Comparison of ENCODE assay signal across 9 mouse cellular contexts in genomic region chr9:37614316-37614715, GRCm38 (mm10). TPM values are rescaled to one million over a fixed set of nuclear protein-coding genes. Genes with fewer than 3 reads are reported as not detected.
A peak's percentile ranks its signal among the peaks of the same experiment; 100 is the strongest.
DNase-seq lines count a peak whose midpoint lies in the region; ATAC-seq and TF ChIP-seq lines count a peak whose summit lies in the region.
"Had no signal": no experiment of that assay in that cellular context is flagged by ENCODE, and none has a peak within 500 bp of the region (broad histone marks: within the 10 kb centered on the region; RNA-seq: fewer than 3 reads in every experiment).

No protein-coding gene starts in this region.

- DNase-seq in left cerebral cortex, adult 2 months (ENCODE audit: extremely low spot score in 1 of 2, low spot score in 2 of 2), result no peak
- DNase-seq in left cerebral cortex, postnatal 10 days (ENCODE audit: extremely low spot score in 1 of 2, low spot score in 2 of 2), result no peak
- DNase-seq in embryonic facial prominence, embryonic 14.5 days (ENCODE audit: low spot score), result no peak
- DNase-seq in limb, embryonic 10.5 days (ENCODE audit: low spot score), result no peak
- no peak for DNase-seq in urinary bladder, postnatal 10 days (ENCODE audit: low spot score)
- DNase-seq in kidney, adult 8-10 months, result no peak

- peak overlapping the region; percentile 95 for H3K27ac ChIP-seq in left cerebral cortex, adult 2 months
- H3K27ac ChIP-seq in embryonic facial prominence, embryonic 14.5 days (replicated peaks; ENCODE audit: low read depth, low read length), result no peak overlapping the region
- H3K27ac ChIP-seq in limb, embryonic 10.5 days, result no peak overlapping the region
- no peak overlapping the region for H3K27ac ChIP-seq in neural tube, embryonic 14.5 days (ENCODE audit: low read depth, low read length)

- intact Hi-C loops in left cerebral cortex, adult 2 months (cut with DNase I), result loop anchor here (2.0 kb wide), 1 partner anchor 46 kb away; no protein-coding TSS in a partner anchor
- intact Hi-C loops in left cerebral cortex, postnatal 10 days (cut with DNase I), result loop anchor here (5.0 to 10.0 kb wide), 2 partner anchors 47 to 180 kb away; partner anchors contain the start of gene Robo3

- ATAC-seq in embryonic facial prominence, embryonic 14.5 days (ENCODE audit: low read depth), result no peak
- ATAC-seq in neural tube, embryonic 14.5 days (ENCODE audit: low read depth), result peak; percentile 25; the same call in 1 of the 2 replicates
- no peak for ATAC-seq in megakaryocyte-erythroid progenitor cell, adult 5-6 weeks (replicated peaks; ENCODE audit: low FRiP score, low TSS enrichment, poor library complexity, severe bottlenecking)

- H3K4me3 ChIP-seq in left cerebral cortex, adult 2 months, result peak overlapping the region; percentile 60
- H3K4me3 ChIP-seq in embryonic facial prominence, embryonic 14.5 days (ENCODE audit: low read depth, low read length), result peak overlapping the region; percentile 58
- peak overlapping the region; percentile 76; the same call in 1 of the 2 replicates for H3K4me3 ChIP-seq in limb, embryonic 10.5 days
- H3K4me3 ChIP-seq in neural tube, embryonic 14.5 days (ENCODE audit: low read depth, low read length), result peak overlapping the region; percentile 54; the same call in 1 of the 2 replicates

- no peaks in the 10 kb centered on the region for H3K9me3 ChIP-seq in embryonic facial prominence, embryonic 14.5 days (ENCODE audit: control insufficient read depth, low read length)
- no peaks in the 10 kb centered on the region for H3K9me3 ChIP-seq in limb, embryonic 10.5 days (replicated peaks)
- H3K9me3 ChIP-seq in neural tube, embryonic 14.5 days (ENCODE audit: control insufficient read depth, low read length), result no peaks in the 10 kb centered on the region

- H3K9ac ChIP-seq in embryonic facial prominence, embryonic 14.5 days (ENCODE audit: low read depth, low read length), result no peak overlapping the region; the same call in 1 of the 2 replicates
- no peak overlapping the region; the same call in 1 of the 2 replicates for H3K9ac ChIP-seq in neural tube, embryonic 14.5 days (replicated peaks; ENCODE audit: low read depth, low read length)

- H3K36me3 ChIP-seq in embryonic facial prominence, embryonic 14.5 days (ENCODE audit: control insufficient read depth, insufficient read depth, low read length), result no peaks in the 10 kb centered on the region
- no peaks in the 10 kb centered on the region for H3K36me3 ChIP-seq in limb, embryonic 10.5 days
- H3K36me3 ChIP-seq in neural tube, embryonic 14.5 days (ENCODE audit: control insufficient read depth, insufficient read depth, low read length), result no peaks in the 10 kb centered on the region

- TF ChIP-seq CTCF in left cerebral cortex, adult 2 months (IDR thresholded peaks at IDR 0.05), result no peak

- H3K4me1 ChIP-seq in embryonic facial prominence, embryonic 14.5 days (ENCODE audit: control insufficient read depth, insufficient read depth, low read length), result peaks cover 3% of the 10 kb centered on the region
- peaks cover 6% of the 10 kb centered on the region; the same call in 1 of the 2 replicates for H3K4me1 ChIP-seq in limb, embryonic 10.5 days
- peaks cover 3% of the 10 kb centered on the region; the same call in 1 of the 2 replicates for H3K4me1 ChIP-seq in neural tube, embryonic 14.5 days (ENCODE audit: control insufficient read depth, insufficient read depth, low read length)

- peak overlapping the region; percentile 56 for H3K4me2 ChIP-seq in embryonic facial prominence, embryonic 14.5 days (ENCODE audit: low read depth, low read length)
- H3K4me2 ChIP-seq in neural tube, embryonic 14.5 days (ENCODE audit: low read depth, low read length), result peak overlapping the region; percentile 53

- no peaks in the 10 kb centered on the region for H3K27me3 ChIP-seq in embryonic facial prominence, embryonic 14.5 days (replicated peaks; ENCODE audit: control insufficient read depth, insufficient read depth, low read length)
- H3K27me3 ChIP-seq in limb, embryonic 10.5 days (ENCODE audit: low read depth, poor library complexity, severe bottlenecking), result peaks cover 11% of the 10 kb centered on the region; the same call in 1 of the 2 replicates
- no peaks in the 10 kb centered on the region for H3K27me3 ChIP-seq in neural tube, embryonic 14.5 days (ENCODE audit: control insufficient read depth, insufficient read depth, low read length)

RNA-seq across cellular contexts. Expression of gene Spa17, which starts 0.8 kb away (rescaled TPM):
- total RNA-seq in left cerebral cortex, adult 2 months (2021), result 1 to 10 TPM; 1.7 to 2.1 TPM
- total RNA-seq in left cerebral cortex, postnatal 10 days (2021), result 1 to 10 TPM; 1.9 to 2.2 TPM
- 6.9 and 10.2 TPM in 2 replicates for polyA plus RNA-seq in embryonic facial prominence, embryonic 14.5 days (2014; fragmentation: Nextera tagmentation; extraction: Ambion mirVana)
- 5.4 and 6.4 TPM in 2 replicates for polyA plus RNA-seq in limb, embryonic 10.5 days (2016; fragmentation: Nextera tagmentation; extraction: Ambion mirVana)
- polyA plus RNA-seq in neural tube, embryonic 14.5 days (2014; fragmentation: Nextera tagmentation; extraction: Ambion mirVana), result 10.5 and 11.2 TPM in 2 replicates
- total RNA-seq in megakaryocyte-erythroid progenitor cell, adult 5-6 weeks (2014; fragmentation: Nextera tagmentation), result 3.5 and 9.8 TPM in 2 replicates
- total RNA-seq in megakaryocyte-erythroid progenitor cell, adult 5-6 weeks (2017), result 6.2 TPM in 1 of 2 replicates, not detected in the other

RNA-seq across cellular contexts. Expression of gene Tbrg1, which starts 42.8 kb away (rescaled TPM):
- total RNA-seq in left cerebral cortex, adult 2 months (2021), result 10 to 100 TPM; 52.5 to 59.8 TPM
- total RNA-seq in left cerebral cortex, postnatal 10 days (2021), result 10 to 100 TPM; 54.1 to 58.3 TPM
- polyA plus RNA-seq in embryonic facial prominence, embryonic 14.5 days (2014; fragmentation: Nextera tagmentation; extraction: Ambion mirVana), result 197 and 214 TPM in 2 replicates
- 124 and 128 TPM in 2 replicates for polyA plus RNA-seq in limb, embryonic 10.5 days (2016; fragmentation: Nextera tagmentation; extraction: Ambion mirVana)
- polyA plus RNA-seq in neural tube, embryonic 14.5 days (2014; fragmentation: Nextera tagmentation; extraction: Ambion mirVana), result 81.4 and 94.0 TPM in 2 replicates
- 80.1 and 93.1 TPM in 2 replicates for total RNA-seq in megakaryocyte-erythroid progenitor cell, adult 5-6 weeks (2014; fragmentation: Nextera tagmentation)
- total RNA-seq in megakaryocyte-erythroid progenitor cell, adult 5-6 weeks (2017), result 62.7 and 74.2 TPM in 2 replicates

RNA-seq across cellular contexts. Expression of gene Panx3, which starts 54.7 kb away (rescaled TPM):
- not detected for total RNA-seq in left cerebral cortex, adult 2 months (2021)
- not detected for total RNA-seq in left cerebral cortex, postnatal 10 days (2021)
- polyA plus RNA-seq in embryonic facial prominence, embryonic 14.5 days (2014; fragmentation: Nextera tagmentation; extraction: Ambion mirVana), result 39.9 and 57.4 TPM in 2 replicates
- polyA plus RNA-seq in limb, embryonic 10.5 days (2016; fragmentation: Nextera tagmentation; extraction: Ambion mirVana), result not detected in 2 replicates
- polyA plus RNA-seq in neural tube, embryonic 14.5 days (2014; fragmentation: Nextera tagmentation; extraction: Ambion mirVana), result not detected in 2 replicates
- total RNA-seq in megakaryocyte-erythroid progenitor cell, adult 5-6 weeks (2014; fragmentation: Nextera tagmentation), result not detected in 2 replicates
- not detected in 2 replicates for total RNA-seq in megakaryocyte-erythroid progenitor cell, adult 5-6 weeks (2017)
- total RNA-seq: megakaryocyte progenitor cell, adult 5-6 weeks had no signal

RNA-seq across cellular contexts. Expression of gene Siae, which starts 58.8 kb away (rescaled TPM):
- total RNA-seq in left cerebral cortex, adult 2 months (2021), result 10 to 100 TPM; 17.1 to 18.8 TPM
- 10 to 100 TPM; 13.6 to 16.3 TPM for total RNA-seq in left cerebral cortex, postnatal 10 days (2021)
- polyA plus RNA-seq in embryonic facial prominence, embryonic 14.5 days (2014; fragmentation: Nextera tagmentation; extraction: Ambion mirVana), result 13.4 and 13.9 TPM in 2 replicates
- 3.1 and 3.4 TPM in 2 replicates for polyA plus RNA-seq in limb, embryonic 10.5 days (2016; fragmentation: Nextera tagmentation; extraction: Ambion mirVana)
- 12.1 and 12.4 TPM in 2 replicates for polyA plus RNA-seq in neural tube, embryonic 14.5 days (2014; fragmentation: Nextera tagmentation; extraction: Ambion mirVana)
- total RNA-seq in megakaryocyte-erythroid progenitor cell, adult 5-6 weeks (2014; fragmentation: Nextera tagmentation), result 15.3 and 16.8 TPM in 2 replicates
- total RNA-seq in megakaryocyte-erythroid progenitor cell, adult 5-6 weeks (2017), result 9.6 and 11.3 TPM in 2 replicates
